Mouse (Mus musculus) olfactory bulb, adult 2 months (tissue): Measurements from ENCODE around the gene Lrrtm4.

Experiments used
- CTCF ChIP-seq: fragments of 200-500 bp; IDR thresholded peaks from 2 replicates; pipeline ENCODE4 v1.5.1; 2012; ENCODE audit warnings: low read depth, mild to moderate bottlenecking, low read length, moderate library complexity; ENCODE audit not compliant: insufficient read depth
- POLR2A ChIP-seq: fragments of 200-500 bp; IDR thresholded peaks from 2 replicates; pipeline ENCODE4 v1.6.1; 2012; ENCODE audit warnings: mild to moderate bottlenecking, low read depth, low read length, moderate library complexity; ENCODE audit not compliant: insufficient read depth

GRCm38 (mm10) chr6:80357092-80357491 is 338.4 kb downstream of the Lrrtm4 start:
- no peak for TF ChIP-seq CTCF
- no peak for TF ChIP-seq POLR2A
